Mouse (Mus musculus) left cerebral cortex, postnatal 36 days (tissue): ENCODE measurements around the gene Ctla2b. TPM values are rescaled to one million over a fixed set of nuclear protein-coding genes. Genes with fewer than 3 reads are reported as not detected.
"Not testable (repeated sequence)": the region's sequence is repeated elsewhere in the genome, so short reads cannot be mapped to it uniquely, and the experiment has no call there.

Experiments
- DNase-seq, 2 experiments: peaks; one replicate each; pipeline ENCODE4 v3.0.0; 2021 to 2022; ENCODE audit warnings: low spot score in 2 of 2, mixed read lengths in 1 of 2
- intact Hi-C: fragments of 180-260 bp; cut with DNase I; formaldehyde crosslinking; loops from one replicate; pipeline ENCODE4 v1.15.1; 2025
- total RNA-seq, 2 experiments: library from RNA; stranded (reverse); gene quantifications; 2 replicates each; pipeline ENCODE4 v1.2.3; 2021

Gene Ctla2b
- 1 to 10 TPM in 1 of 2 experiments, under 1 TPM in 1; 0.88 to 2.4 TPM for total RNA-seq

GRCm38 (mm10) chr13:60897328-60897727 lies at the start of gene Ctla2b:
TSS of gene Ctla2b (minus strand) at chr13:60897447.
- DNase-seq: peak in 1 of 2 experiments; percentile 3
- intact Hi-C loops: no loop called here

- intact Hi-C loops: not testable (repeated sequence)
These were observed 44.6 kb upstream of the Ctla2b start, which contains the start of gene Tpbpa for GRCm38 (mm10) chr13:60941884-60942283. TSS of gene Tpbpa (minus strand) at chr13:60941984.

DNA sequence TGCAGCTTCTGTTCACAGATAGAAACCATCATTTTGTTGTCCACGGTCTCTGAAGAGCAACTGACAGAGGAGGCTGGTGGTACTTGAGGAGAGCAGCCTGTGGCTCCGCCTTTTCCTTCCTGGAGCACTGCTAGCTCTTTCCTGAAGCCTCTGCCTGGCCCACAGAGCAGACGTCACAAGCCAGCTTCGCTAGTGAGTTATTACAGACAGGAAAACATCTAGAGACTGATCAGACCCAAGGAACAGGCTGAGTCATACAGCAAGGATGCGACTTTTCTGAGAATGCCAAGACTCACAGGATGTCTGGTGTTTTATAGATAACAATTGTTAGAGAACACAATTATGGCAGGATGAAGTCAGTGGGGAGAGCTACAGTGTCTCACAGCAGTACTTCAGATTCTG lies 39.3 kb upstream of the Ctla2b start, which contains the start of the genes Gm49391 and Ctla2a:
TSS of gene Gm49391 (minus strand) at position 72 of the 402 bp plus-strand sequence.
TSS of gene Ctla2a (minus strand) at position 126 of the 402 bp plus-strand sequence.
- intact Hi-C loops: no loop called here

More at GRCm38 (mm10) chr13:60941884-60942283, 44.6 kb upstream of the Ctla2b start, which contains the start of gene Tpbpa:
- DNase-seq: not testable (repeated sequence)

DNA sequence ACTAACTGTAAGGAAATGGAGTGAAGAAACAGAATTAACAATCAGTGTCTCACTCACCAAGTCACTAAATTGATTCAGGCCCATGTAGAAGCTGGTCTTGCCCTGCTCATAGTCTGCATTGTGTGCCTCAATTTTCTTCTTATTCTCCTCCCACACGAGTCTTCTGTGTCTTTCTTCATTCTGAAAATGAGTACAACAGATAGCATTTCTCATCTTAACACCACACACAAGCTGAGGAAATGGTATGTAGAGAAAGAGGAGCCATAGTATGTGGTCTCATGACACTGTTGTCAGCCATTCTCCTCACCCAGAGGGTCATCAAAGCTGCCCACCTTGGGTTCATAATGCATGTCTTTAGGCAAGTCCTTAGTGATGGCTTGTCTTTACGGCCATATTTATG lies 38.2 kb upstream of the Ctla2b start, which contains the start of gene Gm49393:
TSS of gene Gm49393 (minus strand) at position 101 of the 400 bp plus-strand sequence.
- intact Hi-C loops, DNase-seq: not testable (repeated sequence)

More for the DNA sequence above, 39.3 kb upstream of the Ctla2b start, which contains the start of the genes Gm49391 and Ctla2a:
- DNase-seq: no peak

GRCm38 (mm10) chr13:60904780-60905179 lies 7.5 kb upstream of the Ctla2b start, which contains the start of gene Tpbpb:
TSS of gene Tpbpb (minus strand) at chr13:60904880.
- intact Hi-C loops, DNase-seq: not testable (repeated sequence)

GRCm38 (mm10) chr13:60896794-60897193 lies 453 bp downstream of the Ctla2b start, which contains the start of gene Gm49392:
TSS of gene Gm49392 (minus strand) at chr13:60896894.
- intact Hi-C loops, DNase-seq: not testable (repeated sequence)

DNA sequence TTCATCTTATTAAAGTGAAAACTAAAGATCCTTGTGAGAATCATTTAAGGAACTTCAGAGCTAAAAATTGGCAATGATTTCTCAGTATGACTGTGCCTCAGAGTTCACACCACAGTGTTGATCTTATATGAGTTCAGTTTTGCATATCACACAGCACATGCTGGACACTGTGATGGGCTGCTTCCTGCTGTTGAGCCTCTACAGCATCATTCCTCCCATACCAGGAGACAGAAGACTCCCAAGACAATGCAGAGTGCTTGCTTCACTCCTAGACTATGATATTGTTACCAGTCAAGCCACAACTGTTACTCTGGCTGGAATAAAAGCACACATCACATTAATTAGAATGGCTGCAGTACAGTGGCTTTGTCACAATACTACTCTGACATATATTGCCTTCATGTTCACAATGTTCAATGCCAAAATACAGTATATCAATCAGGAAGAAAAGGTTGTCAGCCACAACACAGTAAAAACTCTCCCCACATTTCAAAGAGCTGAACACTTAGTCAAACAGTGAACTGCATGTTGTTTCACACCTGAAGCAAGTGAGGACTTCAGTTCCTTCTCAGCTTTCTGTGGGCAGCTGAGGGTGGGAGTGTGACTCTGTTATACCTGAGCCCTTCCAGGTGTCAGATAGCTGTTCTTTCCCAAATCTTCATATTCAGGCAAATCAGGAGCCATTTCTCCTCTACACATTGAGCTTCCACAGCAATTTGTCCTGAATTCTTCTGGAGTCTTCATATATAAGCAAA lies 1.7 kb downstream of the Ctla2b start:
- no peak for DNase-seq
- intact Hi-C loops: no loop called here

DNA sequence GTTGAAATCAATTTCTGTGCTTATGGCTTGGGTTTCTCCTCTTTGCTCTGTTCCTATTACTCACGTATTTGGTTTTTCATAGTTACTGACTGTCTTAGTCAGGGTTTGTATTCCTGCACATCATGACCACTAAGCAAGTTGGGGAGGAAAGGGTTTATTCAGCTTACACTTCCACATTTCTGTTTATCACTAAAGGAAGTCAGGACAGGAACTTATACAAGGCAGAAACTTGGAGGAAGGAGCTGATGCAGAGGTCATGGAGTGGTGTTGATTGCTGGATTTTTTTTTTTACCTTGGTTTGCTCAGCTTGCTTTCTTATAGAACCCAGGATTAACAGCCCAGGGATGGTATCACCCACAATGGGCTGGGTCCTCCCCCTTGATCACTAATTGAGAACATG lies 4.9 kb downstream of the Ctla2b start:
- DNase-seq: no peak
- intact Hi-C loops: no loop called here

GRCm38 (mm10) chr13:60864281-60864680 lies 33.0 kb downstream of the Ctla2b start, which contains the start of gene 4930486L24Rik:
TSS of gene 4930486L24Rik (minus strand) at chr13:60864475.
- intact Hi-C loops: no loop called here
- no peak for DNase-seq

GRCm38 (mm10) chr13:60848241-60849120 lies 48.8 kb downstream of the Ctla2b start:
- DNase-seq: no peak

More at GRCm38 (mm10) chr13:60848241-60849120, 48.8 kb downstream of the Ctla2b start:
- intact Hi-C loops: no loop called here

Other genes starting within 250 kb of the Ctla2b start
- gene BC051665, start 111.1 kb downstream of the Ctla2b start, total RNA-seq: not detected
- gene Ctsll3, start 94.6 kb downstream of the Ctla2b start, total RNA-seq: not detected
- under 1 TPM; 0.22 to 0.48 TPM for gene 4930486L24Rik, start 33.0 kb downstream of the Ctla2b start, total RNA-seq
- not detected for gene Gm49392, start 553 bp downstream of the Ctla2b start, total RNA-seq
- not detected for gene Tpbpb, start 7.4 kb upstream of the Ctla2b start, total RNA-seq
- not detected for gene Gm49393, start 38.1 kb upstream of the Ctla2b start, total RNA-seq
- gene Gm49391, start 39.1 kb upstream of the Ctla2b start, total RNA-seq: 1 to 10 TPM in 1 of 2 experiments, not detected in 1; 1.8 TPM
- 10 to 100 TPM; 18.6 to 20.2 TPM for gene Ctla2a, start 39.2 kb upstream of the Ctla2b start, total RNA-seq
- gene Tpbpa, start 44.5 kb upstream of the Ctla2b start, total RNA-seq: not detected
- not detected for gene Ctsj, start 108.5 kb upstream of the Ctla2b start, total RNA-seq
- not detected for gene Ctsq, start 143.2 kb upstream of the Ctla2b start, total RNA-seq